Mouse (Mus musculus) T-cell, adult 2 months (primary cell): ENCODE results near the gene Noxred1.
"Not testable (repeated sequence)": the region's sequence is repeated elsewhere in the genome, so short reads cannot be mapped to it uniquely, and the experiment has no call there.

ENCODE experiments used
- DNase-seq: peaks from one replicate; pipeline ENCODE4 v3.0.0; 2022; ENCODE audit warnings: low spot score

Gene Noxred1

GRCm38 (mm10) chr12:87229633-87230032 is 8.9 kb downstream of the Noxred1 start:
- no peak for DNase-seq

GRCm38 (mm10) chr12:87226801-87227200 is 11.7 kb downstream of the Noxred1 start:
- DNase-seq, result no peak

GRCm38 (mm10) chr12:87224950-87225349 is 13.6 kb downstream of the Noxred1 start:
- no peak for DNase-seq

GRCm38 (mm10) chr12:87219362-87219761 is 19.2 kb downstream of the Noxred1 start:
- no peak for DNase-seq

GRCm38 (mm10) chr12:87217596-87217995 is 20.9 kb downstream of the Noxred1 start:
- no peak for DNase-seq

- DNase-seq, result no peak
Observed at GRCm38 (mm10) chr12:87216053-87216452, 22.5 kb downstream of the Noxred1 start.

GRCm38 (mm10) chr12:87212844-87213606 is 25.5 kb downstream of the Noxred1 start:
- DNase-seq, result no peak

- DNase-seq, result not testable (repeated sequence)
Observed at GRCm38 (mm10) chr12:87205789-87206188, 32.7 kb downstream of the Noxred1 start.

- no peak for DNase-seq
Observed at GRCm38 (mm10) chr12:87201694-87202093, 36.8 kb downstream of the Noxred1 start.

- peak; percentile 84 for DNase-seq
Observed at GRCm38 (mm10) chr12:87199973-87200586, 38.5 kb downstream of the Noxred1 start, which contains the start of gene Tmed8. Gene Tmed8, minus strand, starts transcription at chr12:87200454.

GRCm38 (mm10) chr12:87199206-87199972 is 39.1 kb downstream of the Noxred1 start, which contains the start of gene Samd15:
Gene Samd15, plus strand, starts transcription at chr12:87199723.
- peak; percentile 44 for DNase-seq

- DNase-seq, result peak; percentile 1
Observed at GRCm38 (mm10) chr12:87198792-87199191, 39.7 kb downstream of the Noxred1 start.

GRCm38 (mm10) chr12:87196310-87196709 is 42.2 kb downstream of the Noxred1 start:
- DNase-seq, result no peak

- no peak for DNase-seq
Observed at GRCm38 (mm10) chr12:87195069-87195468, 43.5 kb downstream of the Noxred1 start.

GRCm38 (mm10) chr12:87193008-87193407 is 45.5 kb downstream of the Noxred1 start:
- no peak for DNase-seq

GRCm38 (mm10) chr12:87177631-87178030 is 60.9 kb downstream of the Noxred1 start:
- DNase-seq, result no peak

GRCm38 (mm10) chr12:87175194-87175946 is 63.2 kb downstream of the Noxred1 start:
- DNase-seq, result no peak
